Mouse (Mus musculus): ENCODE data around the gene Calr4. TPM values are rescaled to one million over a fixed set of nuclear protein-coding genes. Genes with fewer than 3 reads are reported as not detected.

Gene Calr4
- polyA plus RNA-seq, 1 experiment from 2014 or later: not detected

DNA sequence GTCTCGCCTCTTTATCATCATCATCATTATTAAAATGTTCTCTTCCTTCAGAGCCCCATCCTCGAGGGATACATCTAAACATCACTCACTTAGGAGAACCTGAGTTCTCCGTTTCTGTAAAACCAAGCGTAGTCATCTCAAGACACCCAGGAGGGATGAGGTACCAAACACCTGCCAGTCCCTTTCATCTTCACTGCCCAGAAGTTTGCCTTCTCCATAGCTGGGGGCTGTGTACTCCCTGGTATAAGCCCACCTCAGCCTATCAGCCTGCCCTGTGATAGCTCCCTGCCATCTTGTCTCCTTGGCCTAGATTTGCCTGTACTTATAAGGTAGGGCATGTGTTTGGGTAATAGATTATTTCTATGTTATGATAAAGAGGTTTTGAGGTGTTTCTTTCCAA lies 46.9 kb downstream of the Calr4 start:
- Histone ChIP-seq H3K4me3 (ENCODE audit: low read length) (peak overlapping the region; percentile 92), H3K4me2 (ENCODE audit: low read depth, low read length) (peak overlapping the region; percentile 90), H3K9ac (ENCODE audit: low read length) (peak overlapping the region; percentile 91), H3K4me1 (ENCODE audit: control insufficient read depth, insufficient read depth, low read length) (peaks cover 12% of the 10 kb centered on the region), H3K36me3 (ENCODE audit: control insufficient read depth, insufficient read depth) (no peaks in the 10 kb centered on the region), H3K27me3 (ENCODE audit: control insufficient read depth, insufficient read depth, low read length) (no peaks in the 10 kb centered on the region), H3K27ac (ENCODE audit: low read length) (no peak overlapping the region), H3K9me3 (replicated peaks; ENCODE audit: control insufficient read depth, low read length) (no peaks in the 10 kb centered on the region)
- 14% methylated on average over 4 of the region's 4 CpGs for WGBS
- no peak for ATAC-seq (replicated peaks; ENCODE audit: extremely low read depth, insufficient read depth, low FRiP score)

DNA sequence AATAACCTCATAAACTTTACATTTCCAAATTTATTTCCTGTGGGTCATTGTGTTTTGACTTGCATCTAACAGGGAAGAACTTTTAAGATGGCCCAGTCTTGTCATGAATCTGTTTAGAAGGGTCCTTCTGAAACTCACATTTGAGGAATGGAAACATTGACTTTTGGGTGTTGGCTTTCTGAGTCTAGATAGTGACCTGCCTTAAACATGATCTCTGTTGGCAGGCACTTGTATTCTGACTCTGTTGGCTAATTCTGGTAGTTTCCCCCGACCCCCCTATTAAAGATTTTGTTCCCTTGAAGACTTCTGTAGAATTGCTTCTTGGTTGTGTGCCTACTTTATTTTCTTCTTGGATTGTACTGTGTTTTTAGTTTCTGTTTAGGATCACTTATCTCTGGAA lies 47.7 kb downstream of the Calr4 start:
- Histone ChIP-seq H3K4me2 (ENCODE audit: low read depth, low read length) (peak overlapping the region; percentile 90), H3K27ac (ENCODE audit: low read length) (no peak overlapping the region), H3K4me3 (ENCODE audit: low read length) (no peak overlapping the region), H3K36me3 (ENCODE audit: control insufficient read depth, insufficient read depth) (no peaks in the 10 kb centered on the region), H3K27me3 (ENCODE audit: control insufficient read depth, insufficient read depth, low read length) (no peaks in the 10 kb centered on the region), H3K4me1 (ENCODE audit: control insufficient read depth, insufficient read depth, low read length) (peaks cover 12% of the 10 kb centered on the region), H3K9me3 (replicated peaks; ENCODE audit: control insufficient read depth, low read length) (no peaks in the 10 kb centered on the region), H3K9ac (ENCODE audit: low read length) (no peak overlapping the region)
- no peak for ATAC-seq (replicated peaks; ENCODE audit: extremely low read depth, insufficient read depth, low FRiP score)
- 79% methylated on average over 1 of the region's 1 CpGs for WGBS

DNA sequence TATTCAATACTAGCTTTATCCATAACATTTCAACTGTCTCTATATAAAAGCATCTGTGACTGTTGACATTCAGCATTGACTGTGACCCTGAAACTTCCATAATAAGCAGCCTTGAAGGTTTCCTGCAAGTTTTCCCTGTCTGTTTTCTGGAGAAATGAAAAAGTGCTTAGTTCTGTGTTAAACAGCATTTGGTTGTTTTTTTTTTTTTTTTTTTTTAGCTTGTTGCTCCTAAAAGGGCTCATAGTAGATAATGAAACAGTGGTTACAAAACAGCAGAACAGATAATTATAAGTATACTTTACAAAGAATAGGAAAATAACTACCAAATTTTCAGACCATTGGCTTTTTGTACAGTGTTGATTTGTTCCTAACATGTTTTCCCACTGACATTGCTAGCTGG lies 60.3 kb downstream of the Calr4 start:
- Histone ChIP-seq H3K9ac (ENCODE audit: low read length) (no peak overlapping the region), H3K27me3 (ENCODE audit: control insufficient read depth, insufficient read depth, low read length) (no peaks in the 10 kb centered on the region), H3K4me3 (ENCODE audit: low read length) (no peak overlapping the region), H3K36me3 (ENCODE audit: control insufficient read depth, insufficient read depth) (0 out of 2 replicates have a peak, but pooled peaks cover 4% of the 10 kb centered on the region), H3K4me1 (ENCODE audit: control insufficient read depth, insufficient read depth, low read length) (no peaks in the 10 kb centered on the region), H3K4me2 (ENCODE audit: low read depth, low read length) (no peak overlapping the region), H3K9me3 (replicated peaks; ENCODE audit: control insufficient read depth, low read length) (no peaks in the 10 kb centered on the region), H3K27ac (ENCODE audit: low read length) (no peak overlapping the region)
- no peak for ATAC-seq (replicated peaks; ENCODE audit: extremely low read depth, insufficient read depth, low FRiP score)

DNA sequence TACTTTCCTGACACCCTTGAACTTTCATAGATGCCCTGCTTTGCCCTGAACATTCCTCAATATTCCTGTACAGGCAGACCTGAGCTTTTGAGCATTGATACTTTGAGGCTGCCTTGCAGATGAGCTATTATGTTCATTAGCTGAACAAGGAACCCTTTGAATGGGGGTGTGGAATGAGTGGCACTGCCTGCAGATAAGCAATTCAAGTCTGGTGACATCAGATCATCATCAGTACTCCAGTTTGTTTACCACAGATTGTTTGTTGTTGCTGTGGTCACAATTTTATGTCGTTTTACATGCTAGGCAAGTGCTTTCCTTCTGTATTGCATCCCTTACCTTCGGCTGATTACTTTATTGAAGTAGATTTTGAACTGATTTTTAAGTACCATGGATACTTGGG lies 62.2 kb downstream of the Calr4 start:
- H3K9me3 ChIP-seq (replicated peaks; ENCODE audit: control insufficient read depth, low read length): no peaks in the 10 kb centered on the region
- H3K4me3 ChIP-seq (ENCODE audit: low read length): no peak overlapping the region
- no peaks in the 10 kb centered on the region for H3K27me3 ChIP-seq (ENCODE audit: control insufficient read depth, insufficient read depth, low read length)
- no peak for ATAC-seq (replicated peaks; ENCODE audit: extremely low read depth, insufficient read depth, low FRiP score)
- WGBS: 77% methylated on average over 2 of the region's 2 CpGs
- H3K36me3 ChIP-seq (ENCODE audit: control insufficient read depth, insufficient read depth): 0 out of 2 replicates have a peak, but pooled peaks cover 4% of the 10 kb centered on the region
- H3K9ac ChIP-seq (ENCODE audit: low read length): no peak overlapping the region
- no peak overlapping the region for H3K4me2 ChIP-seq (ENCODE audit: low read depth, low read length)
- H3K27ac ChIP-seq (ENCODE audit: low read length): no peak overlapping the region
- no peaks in the 10 kb centered on the region for H3K4me1 ChIP-seq (ENCODE audit: control insufficient read depth, insufficient read depth, low read length)

DNA sequence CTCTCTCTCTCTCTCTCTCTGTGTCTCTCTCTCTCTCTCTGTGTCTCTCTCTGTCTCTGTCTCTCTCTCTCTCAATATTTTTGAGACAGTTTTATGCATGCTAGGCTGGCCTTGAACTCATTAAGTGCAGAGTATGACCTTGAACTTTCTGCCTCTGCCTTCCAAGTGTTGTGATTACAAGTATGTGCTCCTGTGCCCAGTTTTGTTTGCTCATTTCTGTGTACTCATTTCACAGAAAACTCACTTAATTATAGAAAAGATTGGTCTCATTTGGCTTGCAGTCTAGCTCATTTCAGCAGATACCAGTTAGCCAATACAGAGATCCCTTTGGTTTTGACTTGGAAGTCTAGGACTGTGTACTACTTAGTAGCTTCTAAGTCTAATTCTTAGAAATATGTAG lies 64.9 kb downstream of the Calr4 start:
- Histone ChIP-seq H3K27me3 (ENCODE audit: control insufficient read depth, insufficient read depth, low read length) (no peaks in the 10 kb centered on the region), H3K4me3 (ENCODE audit: low read length) (no peak overlapping the region), H3K9ac (ENCODE audit: low read length) (no peak overlapping the region), H3K4me1 (ENCODE audit: control insufficient read depth, insufficient read depth, low read length) (no peaks in the 10 kb centered on the region), H3K9me3 (replicated peaks; ENCODE audit: control insufficient read depth, low read length) (no peaks in the 10 kb centered on the region), H3K4me2 (ENCODE audit: low read depth, low read length) (no peak overlapping the region), H3K36me3 (ENCODE audit: control insufficient read depth, insufficient read depth) (0 out of 2 replicates have a peak, but pooled peaks cover 4% of the 10 kb centered on the region), H3K27ac (ENCODE audit: low read length) (no peak overlapping the region)
- ATAC-seq (replicated peaks; ENCODE audit: extremely low read depth, insufficient read depth, low FRiP score): no peak

Other genes starting within 250 kb of the Calr4 start
- gene Nrd1, start 233.8 kb upstream of the Calr4 start, polyA plus RNA-seq (2015; fragmentation: Nextera tagmentation; extraction: Ambion mirVana): 48.2 and 50.2 TPM in 2 replicates
- 52.8 and 57.2 TPM in 2 replicates for gene Osbpl9, start 32.2 kb upstream of the Calr4 start, polyA plus RNA-seq (2015; fragmentation: Nextera tagmentation; extraction: Ambion mirVana)
- gene Eps15, start 45.8 kb downstream of the Calr4 start, polyA plus RNA-seq (2015; fragmentation: Nextera tagmentation; extraction: Ambion mirVana): 30.3 and 31.1 TPM in 2 replicates
- gene Ttc39a, start 172.1 kb downstream of the Calr4 start, polyA plus RNA-seq (2015; fragmentation: Nextera tagmentation; extraction: Ambion mirVana): 6.7 and 7.7 TPM in 2 replicates